In genomic region chr2:96138570-96138969, GRCm38 (mm10) we compare ENCODE assay signal across 28 mouse cellular contexts.
A peak's percentile ranks its signal among the peaks of the same experiment; 100 is the strongest.
DNase-seq lines count a peak whose midpoint lies in the region; ATAC-seq lines count a peak whose summit lies in the region.
"Had no signal": no experiment of that assay in that cellular context is flagged by ENCODE, and none has a peak within 500 bp of the region (broad histone marks: within the 10 kb centered on the region; RNA-seq: fewer than 3 reads in every experiment).

No protein-coding gene starts in this region.

- no peaks in the 10 kb centered on the region for H3K4me1 ChIP-seq in hindbrain, embryonic 16.5 days (ENCODE audit: control insufficient read depth, insufficient read depth, low read depth, low read length)
- no peaks in the 10 kb centered on the region for H3K4me1 ChIP-seq in hindbrain, embryonic 13.5 days (replicated peaks)
- no peaks in the 10 kb centered on the region for H3K4me1 ChIP-seq in midbrain, embryonic 14.5 days (ENCODE audit: control insufficient read depth, insufficient read depth, low read length)
- H3K4me1 ChIP-seq in midbrain, embryonic 11.5 days (ENCODE audit: control insufficient read depth, insufficient read depth, low read length), result no peaks in the 10 kb centered on the region
- no peaks in the 10 kb centered on the region; the same call in 1 of the 2 replicates for H3K4me1 ChIP-seq in limb, embryonic 13.5 days
- H3K4me1 ChIP-seq: embryonic facial prominence, embryonic 12.5 days; forebrain, embryonic 12.5 days; forebrain, embryonic 15.5 days; heart, embryonic 13.5 days; intestine, embryonic 15.5 days had no signal

- no peaks in the 10 kb centered on the region for H3K9me3 ChIP-seq in hindbrain, embryonic 16.5 days (ENCODE audit: control insufficient read depth, low read length)
- no peaks in the 10 kb centered on the region for H3K9me3 ChIP-seq in hindbrain, embryonic 13.5 days
- no peaks in the 10 kb centered on the region for H3K9me3 ChIP-seq in midbrain, embryonic 14.5 days (ENCODE audit: control insufficient read depth, low read length)
- no peaks in the 10 kb centered on the region for H3K9me3 ChIP-seq in midbrain, embryonic 11.5 days (ENCODE audit: control insufficient read depth, low read length)
- no peaks in the 10 kb centered on the region for H3K9me3 ChIP-seq in limb, embryonic 13.5 days
- H3K9me3 ChIP-seq: embryonic facial prominence, embryonic 12.5 days; forebrain, embryonic 12.5 days; forebrain, embryonic 15.5 days; heart, embryonic 13.5 days; intestine, embryonic 15.5 days had no signal

- ATAC-seq in hindbrain, embryonic 16.5 days, result 0 out of 2 replicates have a peak, but pooled peaks have one; percentile 58
- no peak for ATAC-seq in hindbrain, embryonic 13.5 days (ENCODE audit: low FRiP score)
- ATAC-seq in midbrain, embryonic 14.5 days (ENCODE audit: low FRiP score, low TSS enrichment), result no peak
- ATAC-seq in midbrain, embryonic 11.5 days (ENCODE audit: low FRiP score), result no peak
- ATAC-seq in limb, embryonic 13.5 days (ENCODE audit: low FRiP score, low read depth), result peak; percentile 3; the same call in 1 of the 2 replicates
- ATAC-seq: forebrain, embryonic 15.5 days; intestine, embryonic 15.5 days; Patski had no signal

- H3K36me3 ChIP-seq in hindbrain, embryonic 16.5 days (ENCODE audit: control insufficient read depth, insufficient read depth, low read length), result no peaks in the 10 kb centered on the region
- no peaks in the 10 kb centered on the region for H3K36me3 ChIP-seq in hindbrain, embryonic 13.5 days
- H3K36me3 ChIP-seq in midbrain, embryonic 14.5 days (ENCODE audit: control insufficient read depth, insufficient read depth, low read length), result no peaks in the 10 kb centered on the region
- H3K36me3 ChIP-seq in midbrain, embryonic 11.5 days (ENCODE audit: control insufficient read depth, insufficient read depth, low read length), result no peaks in the 10 kb centered on the region
- H3K36me3 ChIP-seq in limb, embryonic 13.5 days, result no peaks in the 10 kb centered on the region
- H3K36me3 ChIP-seq: embryonic facial prominence, embryonic 12.5 days; forebrain, embryonic 12.5 days; forebrain, embryonic 15.5 days; G1E; heart, embryonic 13.5 days; intestine, embryonic 15.5 days had no signal

- H3K27ac ChIP-seq in hindbrain, embryonic 16.5 days (ENCODE audit: low read depth, low read length), result no peak overlapping the region
- H3K27ac ChIP-seq in hindbrain, embryonic 13.5 days, result no peak overlapping the region
- H3K27ac ChIP-seq in midbrain, embryonic 14.5 days (replicated peaks; ENCODE audit: low read depth, low read length), result no peak overlapping the region
- H3K27ac ChIP-seq in midbrain, embryonic 11.5 days (ENCODE audit: low read depth, low read length), result no peak overlapping the region
- no peak overlapping the region for H3K27ac ChIP-seq in limb, embryonic 13.5 days
- H3K27ac ChIP-seq: embryonic facial prominence, embryonic 12.5 days; forebrain, embryonic 12.5 days; forebrain, embryonic 15.5 days; gastrocnemius, adult 2 months; heart, embryonic 13.5 days; intestine, embryonic 15.5 days had no signal

- H3K4me2 ChIP-seq in hindbrain, embryonic 16.5 days (ENCODE audit: low read length), result no peak overlapping the region
- H3K4me2 ChIP-seq in hindbrain, embryonic 13.5 days, result no peak overlapping the region
- H3K4me2 ChIP-seq in midbrain, embryonic 14.5 days (ENCODE audit: low read length), result no peak overlapping the region
- H3K4me2 ChIP-seq in midbrain, embryonic 11.5 days, result no peak overlapping the region
- H3K4me2 ChIP-seq in limb, embryonic 13.5 days (replicated peaks), result no peak overlapping the region
- H3K4me2 ChIP-seq: embryonic facial prominence, embryonic 12.5 days; forebrain, embryonic 12.5 days; forebrain, embryonic 15.5 days; heart, embryonic 13.5 days; intestine, embryonic 15.5 days had no signal

- no peak overlapping the region for H3K4me3 ChIP-seq in hindbrain, embryonic 16.5 days (ENCODE audit: low read length)
- no peak overlapping the region for H3K4me3 ChIP-seq in hindbrain, embryonic 13.5 days
- H3K4me3 ChIP-seq in midbrain, embryonic 14.5 days (replicated peaks; ENCODE audit: low read depth, low read length), result no peak overlapping the region
- no peak overlapping the region for H3K4me3 ChIP-seq in midbrain, embryonic 11.5 days (ENCODE audit: low read depth, low read length)
- H3K4me3 ChIP-seq in limb, embryonic 13.5 days, result no peak overlapping the region
- H3K4me3 ChIP-seq: embryonic facial prominence, embryonic 12.5 days; erythroblast, embryonic 14.5 days; forebrain, embryonic 12.5 days; forebrain, embryonic 15.5 days; gastrocnemius, adult 2 months; heart, embryonic 13.5 days; intestine, embryonic 15.5 days had no signal

- H3K27me3 ChIP-seq in hindbrain, embryonic 16.5 days (replicated peaks; ENCODE audit: control insufficient read depth, insufficient read depth, low read length), result no peaks in the 10 kb centered on the region
- H3K27me3 ChIP-seq in hindbrain, embryonic 13.5 days, result no peaks in the 10 kb centered on the region
- H3K27me3 ChIP-seq in midbrain, embryonic 14.5 days (ENCODE audit: control insufficient read depth, insufficient read depth, low read length), result no peaks in the 10 kb centered on the region
- no peaks in the 10 kb centered on the region for H3K27me3 ChIP-seq in midbrain, embryonic 11.5 days (ENCODE audit: control insufficient read depth, insufficient read depth, low read length)
- H3K27me3 ChIP-seq in limb, embryonic 13.5 days, result no peaks in the 10 kb centered on the region
- H3K27me3 ChIP-seq: CH12.LX; embryonic facial prominence, embryonic 12.5 days; forebrain, embryonic 12.5 days; forebrain, embryonic 15.5 days; heart, embryonic 13.5 days; intestine, embryonic 15.5 days; Patski had no signal

- no peak overlapping the region for H3K9ac ChIP-seq in hindbrain, embryonic 16.5 days (ENCODE audit: low read depth, low read length)
- no peak overlapping the region for H3K9ac ChIP-seq in hindbrain, embryonic 13.5 days
- no peak overlapping the region for H3K9ac ChIP-seq in midbrain, embryonic 14.5 days (replicated peaks; ENCODE audit: low read length)
- H3K9ac ChIP-seq in midbrain, embryonic 11.5 days (ENCODE audit: low read length), result no peak overlapping the region
- H3K9ac ChIP-seq in limb, embryonic 13.5 days, result no peak overlapping the region
- H3K9ac ChIP-seq: embryonic facial prominence, embryonic 12.5 days; forebrain, embryonic 12.5 days; forebrain, embryonic 15.5 days; heart, embryonic 13.5 days; intestine, embryonic 15.5 days had no signal

- DNase-seq in midbrain, embryonic 14.5 days, result peak; percentile 15
- no peak for DNase-seq in midbrain, embryonic 11.5 days (ENCODE audit: low spot score, missing footprints)
- DNase-seq in forelimb bud, embryonic 11.5 days (ENCODE audit: low read depth, low spot score), result peak; percentile 48
- DNase-seq in adipocyte (ENCODE audit: low spot score), result no peak
- DNase-seq: adrenal gland, adult 8-10 months; adrenal gland, postnatal 25 days; B cell, adult 2 months; cerebellum, adult 18-20 months; cerebellum, adult 9-10 months; cerebellum, postnatal 14 days; gastrocnemius, adult 2 months; gastrocnemius, postnatal 14 days; heart, adult 18-20 months; heart, postnatal 14 days; heart, postnatal 4 days; kidney, adult 11 months had no signal

Comparison
In these comparisons a context has a peak if more than half of its experiments do, and no peak if none do; other contexts are left out.
1. ATAC-seq: peak in hindbrain, embryonic 16.5 days (single experiment) and limb, embryonic 13.5 days (single experiment); none in hindbrain, embryonic 13.5 days (single experiment), midbrain, embryonic 14.5 days (single experiment) and midbrain, embryonic 11.5 days (single experiment).
2. DNase-seq: peak in midbrain, embryonic 14.5 days (single experiment) and forelimb bud, embryonic 11.5 days (single experiment); none in midbrain, embryonic 11.5 days (single experiment) and adipocyte (single experiment).